Mouse (Mus musculus) forelimb bud, embryonic 11.5 days (tissue): ENCODE measurements at regions not wholly inside any gene's neighbourhood (a gene's known extent, or its start where the extent isn't known, plus 50 kb on each side); places are given as distances from the start of the nearest gene placed in this dataset.

Experiments used
- DNase-seq: peaks from one replicate; pipeline ENCODE4 v3.0.0-alpha.2; 2012; ENCODE audit warnings: low read depth, low spot score

DNA sequence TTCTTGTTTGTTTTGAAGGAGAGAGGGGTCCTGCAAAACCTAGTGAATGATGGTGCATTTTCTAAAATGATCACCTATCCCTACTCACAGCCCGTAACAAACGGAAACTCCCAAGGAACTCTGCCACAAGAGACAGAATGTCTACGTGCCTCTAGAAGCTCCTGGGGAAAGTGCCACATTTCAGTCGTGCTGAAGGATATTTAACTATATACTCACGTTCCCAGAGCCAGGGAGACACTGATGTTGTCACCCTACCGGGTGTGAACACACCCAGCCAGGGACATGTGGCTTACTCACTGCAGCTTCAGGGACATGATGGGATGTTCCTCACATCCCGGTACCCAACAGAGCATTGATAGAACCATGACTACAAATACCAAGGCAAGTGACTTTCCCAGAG, 456.7 kb downstream of the Irx1 start:
- no peak for DNase-seq

- no peak for DNase-seq
Observed at GRCm38 (mm10) chr13:71489773-71490172, 473.8 kb downstream of the Irx1 start.

- DNase-seq = no peak
Observed at GRCm38 (mm10) chr13:71481205-71481604, 482.3 kb downstream of the Irx1 start.

- no peak for DNase-seq
Observed at GRCm38 (mm10) chr13:71461552-71461951, 502.0 kb downstream of the Irx1 start.

DNA sequence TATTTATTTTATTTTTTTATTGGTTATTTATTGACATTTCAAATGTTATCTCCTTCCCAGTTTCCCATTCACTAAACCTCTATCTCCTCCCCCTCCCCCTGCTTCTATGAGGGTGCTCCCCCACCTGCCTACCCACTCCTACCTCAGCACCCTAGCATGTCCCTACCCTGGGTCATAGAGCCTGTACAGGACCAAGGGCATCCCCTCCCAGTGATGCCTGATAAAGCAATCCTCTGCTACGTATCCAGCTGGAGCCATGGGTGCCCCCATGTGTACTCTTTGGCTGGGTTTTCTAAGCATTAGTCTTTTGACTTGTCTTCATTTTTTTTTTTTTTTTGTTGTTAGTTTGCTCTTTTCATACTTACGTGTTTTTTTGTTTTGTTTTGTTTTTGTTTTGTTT, 502.9 kb downstream of the Irx1 start:
- no peak for DNase-seq

- DNase-seq = no peak
Observed at GRCm38 (mm10) chr13:71460097-71460496, 503.4 kb downstream of the Irx1 start.

DNA sequence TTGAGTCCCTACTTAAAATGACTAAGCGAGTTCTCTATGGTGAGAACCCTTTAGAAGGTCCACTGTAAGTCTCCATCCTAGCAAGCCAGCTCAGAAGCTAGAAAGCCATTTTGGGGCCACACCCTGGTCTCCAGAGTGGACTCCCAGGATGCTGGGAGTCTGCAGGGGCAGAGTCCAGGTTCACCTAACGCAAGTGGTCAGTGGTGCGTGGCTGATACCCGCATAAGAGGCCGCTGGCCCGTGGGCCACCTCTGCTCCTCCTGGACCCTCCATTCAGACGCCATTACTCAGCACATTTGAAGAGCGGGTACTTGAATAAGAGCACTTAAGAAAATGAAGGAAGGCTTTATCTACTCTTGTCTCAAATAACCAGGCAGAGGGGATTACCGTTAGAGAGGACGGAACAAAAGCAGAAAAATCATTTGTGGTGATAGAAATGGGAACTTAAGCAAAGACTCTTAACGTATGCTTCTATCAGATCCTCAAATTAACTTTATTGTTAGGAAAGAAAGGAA, 504.4 kb downstream of the Irx1 start:
- DNase-seq = no peak

- DNase-seq = peak; percentile 78
Observed at GRCm38 (mm10) chr13:71458061-71458935, 505.2 kb downstream of the Irx1 start.

DNA sequence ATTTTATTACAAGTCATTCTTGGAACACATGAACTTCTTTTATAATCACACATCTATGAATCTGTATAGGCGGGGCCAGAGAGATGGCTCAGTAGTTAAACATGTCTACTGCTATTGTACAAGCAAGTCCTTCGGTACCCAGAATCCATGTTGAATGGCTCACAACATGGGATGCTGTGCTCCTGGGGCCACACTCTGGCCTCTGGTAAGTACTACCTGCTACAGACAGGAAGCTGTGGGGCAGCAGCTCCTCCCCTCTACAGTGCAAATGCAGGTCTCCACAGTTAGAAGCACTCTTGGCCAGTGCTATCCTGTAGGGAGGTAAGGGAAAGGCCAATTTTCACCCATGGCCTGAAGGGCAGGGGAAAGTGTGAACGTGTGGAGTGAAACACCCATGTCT, 506.0 kb downstream of the Irx1 start:
- no peak for DNase-seq

GRCm38 (mm10) chr13:71452258-71452657, 511.3 kb downstream of the Irx1 start:
- no peak for DNase-seq

DNA sequence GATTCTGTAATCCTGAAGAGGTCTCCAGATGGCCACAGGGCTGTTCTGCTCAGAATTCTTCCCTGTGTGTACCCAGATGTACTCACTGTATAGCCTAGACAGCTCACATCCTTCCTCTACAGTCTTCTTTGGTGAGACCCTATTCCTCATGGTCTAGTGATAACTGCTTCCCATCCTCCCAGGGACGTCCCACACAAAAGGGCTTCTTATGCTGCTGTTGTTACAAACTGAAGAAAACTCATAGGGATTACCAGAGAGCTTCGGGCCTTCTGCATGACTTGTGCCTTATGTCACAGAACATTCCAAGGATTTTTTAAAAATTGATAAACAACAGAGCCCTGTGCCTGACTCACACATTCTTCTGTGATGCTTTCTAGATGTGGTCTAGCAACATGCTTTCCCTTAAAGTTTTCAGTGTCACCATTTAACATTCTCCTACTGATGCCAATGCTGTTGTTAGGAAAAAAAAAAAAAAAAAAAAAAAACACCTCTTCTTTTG, 525.9 kb downstream of the Irx1 start:
- DNase-seq = no peak

DNA sequence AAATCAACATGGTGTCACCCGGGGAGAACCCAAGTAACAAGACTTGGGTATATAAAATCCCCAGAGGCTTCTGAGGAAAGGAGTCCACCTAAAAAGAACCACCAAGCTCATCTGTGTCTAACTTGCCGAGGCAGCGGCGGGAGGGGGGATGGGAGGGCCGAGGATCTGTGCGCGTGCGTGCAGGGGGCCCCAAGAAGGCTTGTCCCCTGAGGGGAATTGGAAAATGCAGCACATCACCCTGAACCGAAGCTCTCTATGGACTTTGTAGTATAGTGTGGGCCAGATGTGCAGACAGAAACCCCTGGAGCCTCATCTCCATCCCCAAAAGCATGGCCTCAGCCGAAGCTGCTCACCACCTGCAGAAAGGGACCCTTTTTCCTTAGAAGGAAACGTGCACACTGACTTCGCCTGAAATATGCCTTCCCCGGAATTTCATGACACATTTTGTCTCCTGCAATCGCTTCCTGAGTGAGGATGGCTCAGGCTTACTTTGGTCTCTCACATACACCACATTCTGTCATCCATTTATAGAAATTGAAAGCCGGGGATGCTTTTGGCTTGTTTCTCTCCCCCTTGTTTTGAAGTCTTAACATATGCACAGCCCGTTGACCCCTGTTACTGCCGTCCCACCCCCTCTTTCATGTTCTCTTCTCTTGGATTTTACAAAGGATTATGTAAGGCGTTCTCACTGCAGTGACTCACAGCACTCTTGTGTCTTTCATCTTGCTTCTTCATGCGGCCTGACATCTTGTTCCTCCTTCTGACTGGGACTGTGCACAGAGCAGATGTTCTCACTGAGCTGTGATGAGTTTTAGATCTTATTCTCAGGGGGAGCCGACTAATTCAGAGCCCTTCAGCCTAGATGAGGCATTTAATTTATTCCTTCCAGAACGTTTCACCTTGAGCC, 559.6 kb downstream of the Irx1 start:
- DNase-seq = no peak

DNA sequence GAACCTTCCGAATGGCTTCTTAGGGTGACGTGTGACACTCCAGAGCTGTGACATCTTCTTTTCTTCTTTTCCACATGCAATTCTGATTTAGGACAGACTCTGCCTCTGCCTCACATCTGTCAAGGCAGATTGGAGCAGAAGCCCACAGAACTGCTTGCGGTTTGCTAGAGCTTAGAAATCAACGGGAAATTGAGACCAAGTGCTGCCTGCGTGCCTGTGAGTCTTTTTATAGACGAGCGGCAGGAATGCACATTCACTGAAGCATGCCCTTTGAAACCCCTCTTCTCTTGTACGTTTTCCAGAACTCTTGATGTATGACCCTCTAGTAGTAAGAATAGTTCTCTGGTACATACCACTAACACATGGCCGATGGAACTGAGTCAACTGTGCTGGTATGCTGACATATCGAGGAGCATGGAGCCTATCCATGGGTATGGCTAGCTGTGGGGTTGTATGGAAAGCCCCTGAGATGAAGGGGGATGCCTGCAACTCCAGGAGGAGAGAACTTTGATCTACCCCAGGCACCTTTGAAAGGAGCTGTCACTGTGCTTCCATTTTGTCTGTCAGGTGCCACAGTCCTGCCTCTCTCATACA, 552.2 kb upstream of the Adamts16 start:
- no peak for DNase-seq

DNA sequence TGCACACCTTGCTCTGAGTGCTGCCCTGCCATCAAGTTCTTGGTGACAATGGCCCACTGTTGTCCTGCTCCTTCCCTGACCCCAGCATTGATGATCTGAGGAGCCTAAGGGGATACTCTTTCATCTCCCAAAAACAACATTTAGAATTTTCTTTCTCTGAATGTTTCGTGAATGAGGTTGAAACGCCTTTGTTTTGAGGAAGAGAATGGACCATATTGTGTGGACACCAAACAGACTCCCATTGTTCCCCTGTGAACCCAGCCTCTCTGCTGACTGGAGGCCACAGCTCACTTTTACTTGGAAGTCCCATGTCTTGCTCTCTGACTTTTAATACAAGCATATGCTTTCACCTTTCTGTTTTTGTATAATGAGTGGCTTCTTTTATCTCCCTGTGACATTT, 537.0 kb upstream of the Adamts16 start:
- DNase-seq = no peak

DNA sequence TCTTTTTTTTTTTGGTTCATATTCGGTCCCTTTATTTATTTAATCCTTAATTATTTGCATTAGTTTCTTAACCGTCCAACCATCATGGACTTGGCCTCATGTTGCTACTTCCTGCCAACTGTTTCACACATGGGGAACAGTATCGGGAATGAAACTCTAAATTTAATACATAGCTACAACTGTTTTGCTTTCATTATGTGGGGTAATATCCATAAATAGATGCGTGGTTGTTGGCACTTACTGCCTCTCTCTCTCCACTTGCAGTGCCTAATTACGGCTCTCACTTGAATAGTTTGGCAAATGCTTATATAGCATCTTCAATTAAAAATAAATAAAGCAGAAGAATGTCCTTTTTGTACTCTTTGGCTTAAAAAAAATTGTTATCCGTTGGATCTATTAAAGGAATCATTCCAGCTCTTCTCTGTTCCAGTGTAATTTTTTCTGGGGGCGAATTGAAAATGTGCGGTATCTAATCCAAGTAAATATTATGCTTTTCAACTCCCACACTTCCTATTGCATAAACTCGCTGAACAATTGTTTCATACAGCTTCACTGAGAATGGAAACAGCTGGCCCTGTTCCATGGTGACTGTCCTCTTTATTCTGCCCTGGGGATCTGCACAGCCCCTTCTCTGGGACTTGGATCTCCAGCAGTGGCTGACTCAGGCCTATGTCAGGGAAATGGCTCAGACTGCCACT, 534.4 kb upstream of the Adamts16 start:
- DNase-seq = no peak

DNA sequence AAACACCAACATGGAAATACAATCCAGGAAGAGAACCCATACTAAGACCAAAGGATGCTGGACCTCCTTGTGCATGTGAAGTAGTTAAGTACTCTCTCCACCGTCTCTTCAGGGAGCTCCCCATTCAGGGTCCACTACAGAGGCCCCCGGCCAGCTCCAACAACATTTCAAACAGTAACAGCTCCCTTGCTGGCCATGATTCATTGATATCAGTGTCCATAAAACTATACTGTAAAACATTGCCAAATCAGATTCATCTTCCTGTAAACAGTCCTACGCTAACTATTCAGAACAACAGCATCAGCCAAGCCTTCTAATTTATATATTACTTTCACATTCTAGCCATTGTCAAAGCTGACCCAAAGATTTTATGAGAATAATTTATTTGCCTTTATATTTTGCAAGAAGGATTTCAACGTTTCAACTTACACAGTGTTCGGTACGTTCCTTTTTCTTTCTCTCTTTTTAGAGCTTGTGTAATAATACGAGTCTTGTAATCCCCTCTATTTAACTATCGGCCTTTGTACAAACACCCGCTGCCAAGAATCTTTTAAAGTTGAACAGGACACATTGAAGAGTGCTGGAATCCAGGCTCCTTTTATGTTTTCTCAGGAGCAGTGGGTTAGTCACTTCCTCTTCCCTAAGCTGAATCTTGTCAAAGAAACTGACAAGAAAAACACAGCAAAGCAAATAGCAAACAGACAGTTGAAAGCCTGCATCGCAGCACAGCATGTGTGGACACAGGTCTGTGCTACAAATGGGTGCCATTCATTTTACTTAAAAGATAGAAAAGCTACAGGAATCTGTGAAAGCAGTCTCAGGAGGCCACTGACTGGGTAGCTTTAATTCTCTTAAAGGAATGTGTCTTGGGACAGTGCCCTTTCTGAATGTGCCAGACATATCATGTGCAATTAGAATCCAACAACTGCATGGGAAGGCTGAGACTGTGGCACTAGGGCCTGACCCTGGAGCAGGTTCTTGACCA, 531.4 kb upstream of the Adamts16 start:
- DNase-seq = no peak

DNA sequence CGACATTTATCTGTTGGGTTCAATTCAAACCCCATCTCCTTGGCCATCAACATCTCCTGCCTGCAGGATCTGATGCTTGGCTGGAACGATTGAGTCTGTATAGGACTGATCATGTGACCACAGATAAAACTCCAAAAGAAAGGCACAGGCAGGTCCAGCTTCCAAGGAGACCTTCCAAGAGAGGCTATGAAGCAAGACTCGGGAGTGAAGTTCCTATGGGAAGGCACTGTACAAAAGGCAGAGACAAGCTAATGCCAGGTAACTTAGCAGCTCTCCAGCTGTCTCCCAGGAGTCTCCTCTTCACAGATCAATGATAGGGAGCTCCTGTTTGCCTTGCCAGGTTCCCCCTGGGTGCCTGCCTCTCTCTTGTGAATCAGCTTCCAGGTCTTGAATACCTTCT, 528.2 kb upstream of the Adamts16 start:
- DNase-seq = no peak

DNA sequence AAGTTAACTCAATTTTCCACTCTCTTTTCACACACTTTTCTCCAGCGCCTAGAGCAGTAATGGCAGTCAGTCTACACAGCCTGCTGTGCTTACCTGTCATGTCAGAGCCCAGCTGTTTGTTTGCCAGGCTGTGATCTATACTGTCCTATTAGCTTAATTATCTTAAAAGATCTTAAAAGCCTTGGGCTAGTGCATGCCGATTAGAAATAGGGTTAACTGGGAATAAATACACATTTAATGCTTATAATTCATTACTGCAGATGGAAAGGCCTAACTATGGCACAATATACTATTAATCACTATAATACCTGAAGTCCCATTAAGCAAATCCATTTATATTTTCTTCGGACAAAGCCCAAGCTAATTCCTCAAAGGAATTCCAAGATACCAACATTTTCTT, 523.6 kb upstream of the Adamts16 start:
- no peak for DNase-seq

- DNase-seq = no peak
Observed at GRCm38 (mm10) chr13:71362311-71362710, 520.7 kb upstream of the Adamts16 start.

DNA sequence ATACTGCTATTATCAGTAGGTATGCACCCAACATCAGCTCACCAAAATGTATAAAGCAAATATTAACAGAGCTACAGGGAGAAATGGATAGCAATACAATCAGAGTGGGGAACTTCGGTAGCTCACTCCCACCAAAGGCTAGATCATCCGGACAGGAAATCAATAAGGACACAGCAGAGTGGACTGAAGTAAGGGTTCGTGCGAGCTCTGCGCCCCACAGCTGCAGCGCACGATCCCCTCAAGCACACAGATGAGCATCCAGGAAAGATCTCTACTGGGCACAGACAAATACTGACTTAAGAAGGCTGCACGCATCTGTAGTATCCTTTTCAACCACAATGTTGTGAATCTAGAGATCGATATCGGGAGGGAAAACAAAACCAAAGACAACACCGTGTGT, 517.5 kb upstream of the Adamts16 start:
- DNase-seq = no peak
